Mouse (Mus musculus): ENCODE measurements around the gene Gm10697. TPM values are rescaled to one million over a fixed set of nuclear protein-coding genes. Genes with fewer than 3 reads are reported as not detected.
A peak's percentile ranks its signal among the peaks of the same experiment; 100 is the strongest.
"Not testable (repeated sequence)": the region's sequence is repeated elsewhere in the genome, so short reads cannot be mapped to it uniquely, and the experiment has no call there.

Gene Gm10697
- not detected in 2 replicates for polyA plus RNA-seq (2015; fragmentation: Nextera tagmentation; extraction: Ambion mirVana)

DNA sequence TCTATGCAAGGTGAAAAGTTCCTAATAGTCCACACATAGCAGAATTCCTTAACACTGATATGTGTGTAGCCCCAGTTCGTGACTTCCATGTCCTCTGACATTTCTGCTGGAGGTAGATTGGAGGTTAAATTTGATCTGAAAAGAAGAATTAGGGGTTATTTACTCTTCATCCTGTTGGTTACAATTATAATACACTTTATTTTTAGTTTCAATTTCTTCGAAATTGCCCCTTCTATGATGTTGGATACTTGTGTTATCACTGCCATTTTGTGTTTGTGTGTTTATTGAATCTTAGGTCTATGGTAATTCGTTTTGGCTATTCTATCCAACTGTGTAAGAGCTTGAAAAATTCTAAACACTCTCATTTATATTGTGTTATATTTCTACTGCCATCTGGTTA, at the start of gene Gm10697:
Gene Gm10697 (minus strand): TSS at position 101 of the 400 bp plus-strand sequence.
- not testable (repeated sequence) for ATAC-seq; H3K9ac ChIP-seq (ENCODE audit: low read depth, low read length); H3K27ac ChIP-seq (ENCODE audit: low read depth, low read length); H3K4me2 ChIP-seq (replicated peaks; ENCODE audit: low read depth); H3K4me3 ChIP-seq (ENCODE audit: low read depth, low read length); H3K4me1 ChIP-seq (replicated peaks; ENCODE audit: control insufficient read depth, insufficient read depth, low read length); H3K9me3 ChIP-seq (ENCODE audit: control insufficient read depth); H3K27me3 ChIP-seq (replicated peaks; ENCODE audit: control insufficient read depth, insufficient read depth, low read length); H3K36me3 ChIP-seq (ENCODE audit: control insufficient read depth, insufficient read depth)
- WGBS: 90% methylated on average over 1 of the region's 3 CpGs

DNA sequence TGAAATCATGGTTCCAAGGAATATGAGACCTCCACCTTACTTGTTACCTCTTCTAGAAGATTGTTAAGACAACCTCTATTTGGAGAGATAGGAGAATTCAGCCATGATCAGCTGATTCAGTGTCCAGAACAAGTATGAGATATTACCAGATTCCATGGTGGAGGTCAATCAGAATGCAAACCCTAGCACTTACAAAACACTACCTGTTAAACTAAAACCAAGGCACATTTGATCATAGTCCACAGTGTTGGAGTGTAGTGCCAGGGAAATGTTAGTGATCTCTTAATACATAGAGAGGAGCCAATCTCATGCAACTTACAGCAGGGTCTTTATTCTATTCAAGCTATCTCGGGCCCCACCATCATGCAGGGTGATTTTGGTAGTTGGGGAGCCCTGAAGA, 42.6 kb upstream of the Gm10697 start:
- not testable (repeated sequence) for ATAC-seq; H3K4me2 ChIP-seq (replicated peaks; ENCODE audit: low read depth); H3K27me3 ChIP-seq (replicated peaks; ENCODE audit: control insufficient read depth, insufficient read depth, low read length); H3K36me3 ChIP-seq (ENCODE audit: control insufficient read depth, insufficient read depth); H3K4me3 ChIP-seq (ENCODE audit: low read depth, low read length); H3K4me1 ChIP-seq (replicated peaks; ENCODE audit: control insufficient read depth, insufficient read depth, low read length); H3K9ac ChIP-seq (ENCODE audit: low read depth, low read length); H3K9me3 ChIP-seq (ENCODE audit: control insufficient read depth); H3K27ac ChIP-seq (ENCODE audit: low read depth, low read length)
- 61% methylated on average over 1 of the region's 1 CpGs for WGBS

DNA sequence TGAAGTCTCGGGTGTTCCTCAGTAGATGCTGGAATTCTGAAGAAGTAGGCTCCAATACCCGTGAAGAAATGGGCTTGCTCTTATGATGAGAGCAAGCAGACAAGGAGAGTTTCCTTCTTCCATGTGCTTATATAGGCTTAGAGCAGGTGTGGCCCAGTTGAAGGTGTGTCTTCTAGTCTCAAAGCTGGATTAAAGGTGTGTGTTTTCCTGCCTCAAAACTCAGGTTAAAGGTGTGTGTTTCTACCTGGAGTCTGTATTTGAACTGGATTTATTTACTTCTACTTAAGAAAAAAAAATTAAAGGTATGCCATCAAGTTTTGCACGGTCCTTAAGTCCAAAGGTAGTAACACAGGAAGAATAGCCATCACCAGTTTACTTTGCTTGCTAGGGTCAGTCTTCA, 17.7 kb downstream of the Gm10697 start, which contains the start of gene Gm9125:
Gene Gm9125 (minus strand): TSS at position 101 of the 400 bp plus-strand sequence.
- H3K9ac ChIP-seq (ENCODE audit: low read depth, low read length); H3K27me3 ChIP-seq (replicated peaks; ENCODE audit: control insufficient read depth, insufficient read depth, low read length); H3K9me3 ChIP-seq (ENCODE audit: control insufficient read depth); H3K27ac ChIP-seq (ENCODE audit: low read depth, low read length); H3K4me1 ChIP-seq (replicated peaks; ENCODE audit: control insufficient read depth, insufficient read depth, low read length); ATAC-seq; H3K4me2 ChIP-seq (replicated peaks; ENCODE audit: low read depth); H3K36me3 ChIP-seq (ENCODE audit: control insufficient read depth, insufficient read depth); H3K4me3 ChIP-seq (ENCODE audit: low read depth, low read length): not testable (repeated sequence)
- 87% methylated on average over 1 of the region's 3 CpGs for WGBS

DNA sequence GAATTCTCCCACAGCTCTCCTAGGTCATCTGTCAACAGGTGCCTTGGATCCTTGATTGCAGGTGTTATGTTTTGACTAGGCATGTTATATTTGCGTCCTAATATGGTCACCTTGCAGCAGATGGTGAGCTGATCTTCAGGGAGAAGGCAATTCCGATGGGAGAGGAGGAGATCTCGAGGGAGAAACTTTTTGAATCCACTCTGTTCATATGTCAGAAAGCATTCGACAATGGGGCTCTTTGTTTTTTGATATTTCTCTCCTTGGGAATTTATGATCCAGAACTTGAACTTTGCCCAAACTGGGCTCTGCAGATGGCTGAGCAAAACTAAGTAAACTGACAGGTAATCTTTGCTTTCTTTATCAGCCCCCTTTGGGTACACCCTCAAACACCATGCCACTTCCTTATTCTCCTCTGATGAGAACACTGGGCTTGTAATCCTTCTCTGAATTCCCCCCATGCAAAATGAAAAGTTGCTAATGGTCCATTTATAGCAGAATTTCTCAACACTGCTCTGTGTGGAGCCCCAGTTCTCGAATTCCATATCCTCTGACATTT, 22.8 kb downstream of the Gm10697 start:
- not testable (repeated sequence) for H3K4me3 ChIP-seq (ENCODE audit: low read depth, low read length); H3K9me3 ChIP-seq (ENCODE audit: control insufficient read depth); H3K36me3 ChIP-seq (ENCODE audit: control insufficient read depth, insufficient read depth); H3K9ac ChIP-seq (ENCODE audit: low read depth, low read length); H3K4me2 ChIP-seq (replicated peaks; ENCODE audit: low read depth); H3K27ac ChIP-seq (ENCODE audit: low read depth, low read length); H3K27me3 ChIP-seq (replicated peaks; ENCODE audit: control insufficient read depth, insufficient read depth, low read length); H3K4me1 ChIP-seq (replicated peaks; ENCODE audit: control insufficient read depth, insufficient read depth, low read length)
- WGBS: no CpG with 5 or more reads among the region's 5 CpGs
- ATAC-seq: peak; percentile 95

DNA sequence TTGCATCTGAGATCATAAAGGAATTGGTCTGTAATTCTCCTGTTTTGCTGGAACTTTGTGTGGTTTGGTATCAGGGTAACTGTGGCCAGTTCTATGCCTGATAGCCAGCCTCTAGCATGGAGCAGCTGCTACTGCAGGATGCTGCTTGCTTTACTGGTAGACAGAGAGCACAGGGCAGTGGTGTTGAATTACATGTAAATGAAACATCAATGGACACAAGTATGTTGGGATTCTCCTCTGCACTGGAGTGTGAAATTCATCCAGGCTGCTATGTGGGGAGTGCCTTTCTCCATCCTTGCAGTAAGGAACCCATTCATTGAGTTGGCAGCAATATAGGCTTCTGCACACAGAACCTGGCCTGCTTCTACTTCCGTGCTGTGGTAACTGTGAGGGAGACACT, 34.2 kb downstream of the Gm10697 start:
- not testable (repeated sequence) for H3K4me3 ChIP-seq (ENCODE audit: low read depth, low read length); ATAC-seq; H3K4me1 ChIP-seq (replicated peaks; ENCODE audit: control insufficient read depth, insufficient read depth, low read length); H3K9me3 ChIP-seq (ENCODE audit: control insufficient read depth); H3K27me3 ChIP-seq (replicated peaks; ENCODE audit: control insufficient read depth, insufficient read depth, low read length); H3K9ac ChIP-seq (ENCODE audit: low read depth, low read length); H3K36me3 ChIP-seq (ENCODE audit: control insufficient read depth, insufficient read depth); H3K4me2 ChIP-seq (replicated peaks; ENCODE audit: low read depth); H3K27ac ChIP-seq (ENCODE audit: low read depth, low read length)
- WGBS: 89% methylated on average over 1 of the region's 1 CpGs

DNA sequence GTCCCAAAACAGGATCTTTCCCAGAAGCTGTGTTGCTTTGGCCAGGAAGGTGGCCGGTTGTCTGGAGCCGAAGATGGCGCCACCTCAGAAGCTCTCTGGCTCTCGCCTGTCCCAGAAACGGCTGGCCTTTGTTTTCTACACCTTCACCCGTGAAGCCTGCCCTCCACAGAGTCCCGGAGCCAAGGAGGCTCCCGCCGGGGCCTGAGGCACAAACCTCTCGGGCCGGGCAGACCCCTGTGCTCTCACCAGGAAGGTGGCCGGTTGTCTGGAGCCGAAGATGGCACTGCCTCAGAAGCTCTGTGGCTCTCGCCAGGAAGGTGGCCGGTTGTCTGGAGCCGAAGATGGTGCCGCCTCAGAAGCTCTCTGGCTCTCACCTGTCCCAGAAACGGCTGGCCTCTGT, 38.0 kb downstream of the Gm10697 start:
- not testable (repeated sequence) for H3K9me3 ChIP-seq (ENCODE audit: control insufficient read depth); ATAC-seq; H3K9ac ChIP-seq (ENCODE audit: low read depth, low read length); H3K27ac ChIP-seq (ENCODE audit: low read depth, low read length); H3K27me3 ChIP-seq (replicated peaks; ENCODE audit: control insufficient read depth, insufficient read depth, low read length); H3K36me3 ChIP-seq (ENCODE audit: control insufficient read depth, insufficient read depth); H3K4me2 ChIP-seq (replicated peaks; ENCODE audit: low read depth); H3K4me3 ChIP-seq (ENCODE audit: low read depth, low read length); H3K4me1 ChIP-seq (replicated peaks; ENCODE audit: control insufficient read depth, insufficient read depth, low read length)
- 91% methylated on average over 17 of the region's 18 CpGs for WGBS

Other genes with a start within 250 kb of the Gm10697 start
- gene Tdpoz3, start 246.6 kb downstream of the Gm10697 start, polyA plus RNA-seq (2015; fragmentation: Nextera tagmentation; extraction: Ambion mirVana): not detected in 2 replicates
- gene Gm9117, start 129.1 kb downstream of the Gm10697 start, polyA plus RNA-seq (2015; fragmentation: Nextera tagmentation; extraction: Ambion mirVana): 0.12 and 0.17 TPM in 2 replicates
- not detected in 2 replicates for gene Tdpoz5, start 111.3 kb downstream of the Gm10697 start, polyA plus RNA-seq (2015; fragmentation: Nextera tagmentation; extraction: Ambion mirVana)
- 0.22 and 0.29 TPM in 2 replicates for gene Gm9125, start 17.8 kb downstream of the Gm10697 start, polyA plus RNA-seq (2015; fragmentation: Nextera tagmentation; extraction: Ambion mirVana)
- gene Gm10696, start 105.5 kb upstream of the Gm10697 start, polyA plus RNA-seq (2015; fragmentation: Nextera tagmentation; extraction: Ambion mirVana): not detected in 2 replicates
- not detected in 2 replicates for gene Gm5286, start 124.1 kb upstream of the Gm10697 start, polyA plus RNA-seq (2015; fragmentation: Nextera tagmentation; extraction: Ambion mirVana)
- gene Gm4778, start 191.4 kb upstream of the Gm10697 start, polyA plus RNA-seq (2015; fragmentation: Nextera tagmentation; extraction: Ambion mirVana): not detected in 2 replicates
- gene Them4, start 237.4 kb upstream of the Gm10697 start, polyA plus RNA-seq (2015; fragmentation: Nextera tagmentation; extraction: Ambion mirVana): 18.0 and 19.8 TPM in 2 replicates